Mouse (Mus musculus): ENCODE measurements around the gene Btf3l4. TPM values are rescaled to one million over a fixed set of nuclear protein-coding genes. Genes with fewer than 3 reads are reported as not detected.

The Btf3l4 gene
- 115 and 119 TPM in 2 replicates for total RNA-seq (2014; fragmentation: Nextera tagmentation)
- 62.1 and 88.3 TPM in 2 replicates for total RNA-seq (2017)
- polyA plus RNA-seq (2012): 8.8 and 9.8 TPM in 2 replicates

GRCm38 (mm10) chr4:108832916-108833827 lies at the start of gene Btf3l4:
TSS of gene Btf3l4 (minus strand) at chr4:108833614.
- Histone ChIP-seq H3K36me3 (replicated peaks) (peaks cover 31% of the 10 kb centered on the region), H3K4me1 (ENCODE audit: insufficient read depth, low read depth, low read length) (peaks cover 29% of the 10 kb centered on the region), H3K9me3 (replicated peaks) (no peaks in the 10 kb centered on the region), H3K27me3 (ENCODE audit: insufficient read depth, low read length) (no peaks in the 10 kb centered on the region), H3K4me3 (ENCODE audit: low read depth, low read length) (peak within 1 kb of the TSS; percentile 82)
- ATAC-seq (ENCODE audit: extremely low read depth, insufficient number of reproducible peaks, low FRiP score, poor library complexity, severe bottlenecking) (peak; percentile 81), DNase-seq (ENCODE audit: low spot score) (peak; percentile 79)
- no peak for TF ChIP-seq GATA2 (IDR thresholded peaks at IDR 0.05; ENCODE audit: borderline replicate concordance, low read depth, low read length)
- no peak for TF ChIP-seq TAL1 (conservative IDR thresholded peaks at IDR 0.05; ENCODE audit: low read depth, low read length)
- TF ChIP-seq POLR2AphosphoS5 (IDR thresholded peaks at IDR 0.05; ENCODE audit: insufficient replicate concordance, low read depth, low read length): no peak
- TF ChIP-seq CTCF (IDR thresholded peaks at IDR 0.05; ENCODE audit: low read depth, low read length): no peak
- no peak for TF ChIP-seq GATA1 (IDR thresholded peaks at IDR 0.05; ENCODE audit: borderline replicate concordance, low read length)

- no peak for TF ChIP-seq POLR2AphosphoS5 (IDR thresholded peaks at IDR 0.05; ENCODE audit: insufficient replicate concordance, low read depth, low read length)
- ATAC-seq (ENCODE audit: extremely low read depth, insufficient number of reproducible peaks, low FRiP score, poor library complexity, severe bottlenecking): no peak
- Histone ChIP-seq H3K4me3 (ENCODE audit: low read depth, low read length) (peak within 1 kb of the TSS; percentile 52; the same call in 1 of the 2 replicates), H3K4me1 (ENCODE audit: insufficient read depth, low read depth, low read length) (peaks cover 6% of the 10 kb centered on the region; the same call in 1 of the 2 replicates), H3K9me3 (replicated peaks) (no peaks in the 10 kb centered on the region), H3K27me3 (ENCODE audit: insufficient read depth, low read length) (peaks cover 34% of the 10 kb centered on the region), H3K36me3 (replicated peaks) (no peaks in the 10 kb centered on the region)
- DNase-seq (ENCODE audit: low spot score): no peak
Observed at GRCm38 (mm10) chr4:108878963-108879822, 45.8 kb upstream of the Btf3l4 start, which contains the start of gene Rab3b. TSS of gene Rab3b (plus strand) at chr4:108879063.

DNA sequence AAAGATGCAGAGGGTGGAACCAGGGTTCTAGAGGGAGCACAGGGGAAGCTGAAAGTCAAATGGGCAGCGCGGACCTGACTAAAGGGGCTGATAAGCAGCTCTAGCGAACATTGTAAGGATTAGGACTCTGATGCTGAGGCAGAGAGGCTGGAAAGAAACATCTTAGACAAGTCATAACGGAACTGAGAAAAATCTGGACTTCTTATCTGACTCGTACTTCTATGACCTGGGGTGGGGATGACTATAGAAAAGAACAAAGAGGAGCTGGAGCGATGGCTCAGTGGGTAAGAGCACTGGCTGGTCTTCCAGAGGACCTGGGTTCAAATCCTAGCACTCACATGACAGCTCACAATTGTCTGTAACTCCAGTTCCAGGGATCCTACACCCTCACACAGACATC lies 44.5 kb upstream of the Btf3l4 start:
- Histone ChIP-seq H3K4me1 (ENCODE audit: insufficient read depth, low read depth, low read length) (peaks cover 6% of the 10 kb centered on the region; the same call in 1 of the 2 replicates), H3K27me3 (ENCODE audit: insufficient read depth, low read length) (peaks cover 32% of the 10 kb centered on the region), H3K9me3 (replicated peaks) (no peaks in the 10 kb centered on the region), H3K4me3 (ENCODE audit: low read depth, low read length) (no peak overlapping the region), H3K36me3 (replicated peaks) (no peaks in the 10 kb centered on the region)
- no peak for DNase-seq (ENCODE audit: low spot score)
- no peak for ATAC-seq (ENCODE audit: extremely low read depth, insufficient number of reproducible peaks, low FRiP score, poor library complexity, severe bottlenecking)
- no peak for TF ChIP-seq TAL1 (conservative IDR thresholded peaks at IDR 0.05; ENCODE audit: low read depth, low read length)
- TF ChIP-seq GATA2 (IDR thresholded peaks at IDR 0.05; ENCODE audit: borderline replicate concordance, low read depth, low read length): no peak
- no peak for TF ChIP-seq GATA1 (IDR thresholded peaks at IDR 0.05; ENCODE audit: borderline replicate concordance, low read length)
- TF ChIP-seq POLR2AphosphoS5 (IDR thresholded peaks at IDR 0.05; ENCODE audit: insufficient replicate concordance, low read depth, low read length): no peak
- no peak for TF ChIP-seq CTCF (IDR thresholded peaks at IDR 0.05; ENCODE audit: low read depth, low read length)

DNA sequence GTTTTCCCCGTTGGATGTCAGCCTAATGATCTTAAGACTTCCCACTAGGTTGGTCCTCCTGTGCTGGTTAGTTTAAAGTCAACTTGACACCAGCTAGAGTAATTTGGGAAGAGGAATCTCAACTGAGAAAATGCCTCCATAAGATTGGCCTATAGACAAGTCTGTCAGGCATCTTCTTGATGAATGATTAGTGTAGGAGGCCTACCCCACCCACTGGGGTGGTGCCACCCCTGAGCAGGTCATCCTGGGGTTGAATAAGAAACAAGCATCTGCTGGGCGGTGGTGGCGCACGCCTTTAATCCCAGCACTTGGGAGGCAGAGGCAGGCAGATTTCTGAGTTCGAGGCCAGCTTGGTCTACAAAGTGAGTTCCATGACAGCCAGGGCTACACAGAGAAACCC lies 40.3 kb upstream of the Btf3l4 start:
- peaks cover 18% of the 10 kb centered on the region for H3K27me3 ChIP-seq (ENCODE audit: insufficient read depth, low read length)
- ATAC-seq (ENCODE audit: extremely low read depth, insufficient number of reproducible peaks, low FRiP score, poor library complexity, severe bottlenecking) (no peak), DNase-seq (ENCODE audit: low spot score) (no peak)
- no peaks in the 10 kb centered on the region for H3K36me3 ChIP-seq (replicated peaks)
- no peaks in the 10 kb centered on the region for H3K9me3 ChIP-seq (replicated peaks)
- peaks cover under 1% of the 10 kb centered on the region; the same call in 1 of the 2 replicates for H3K4me1 ChIP-seq (ENCODE audit: insufficient read depth, low read depth, low read length)
- TF ChIP-seq GATA1 (IDR thresholded peaks at IDR 0.05; ENCODE audit: borderline replicate concordance, low read length) (no peak), GATA2 (IDR thresholded peaks at IDR 0.05; ENCODE audit: borderline replicate concordance, low read depth, low read length) (no peak), POLR2AphosphoS5 (IDR thresholded peaks at IDR 0.05; ENCODE audit: insufficient replicate concordance, low read depth, low read length) (no peak), CTCF (IDR thresholded peaks at IDR 0.05; ENCODE audit: low read depth, low read length) (no peak), TAL1 (conservative IDR thresholded peaks at IDR 0.05; ENCODE audit: low read depth, low read length) (no peak)
- H3K4me3 ChIP-seq (ENCODE audit: low read depth, low read length): no peak overlapping the region

DNA sequence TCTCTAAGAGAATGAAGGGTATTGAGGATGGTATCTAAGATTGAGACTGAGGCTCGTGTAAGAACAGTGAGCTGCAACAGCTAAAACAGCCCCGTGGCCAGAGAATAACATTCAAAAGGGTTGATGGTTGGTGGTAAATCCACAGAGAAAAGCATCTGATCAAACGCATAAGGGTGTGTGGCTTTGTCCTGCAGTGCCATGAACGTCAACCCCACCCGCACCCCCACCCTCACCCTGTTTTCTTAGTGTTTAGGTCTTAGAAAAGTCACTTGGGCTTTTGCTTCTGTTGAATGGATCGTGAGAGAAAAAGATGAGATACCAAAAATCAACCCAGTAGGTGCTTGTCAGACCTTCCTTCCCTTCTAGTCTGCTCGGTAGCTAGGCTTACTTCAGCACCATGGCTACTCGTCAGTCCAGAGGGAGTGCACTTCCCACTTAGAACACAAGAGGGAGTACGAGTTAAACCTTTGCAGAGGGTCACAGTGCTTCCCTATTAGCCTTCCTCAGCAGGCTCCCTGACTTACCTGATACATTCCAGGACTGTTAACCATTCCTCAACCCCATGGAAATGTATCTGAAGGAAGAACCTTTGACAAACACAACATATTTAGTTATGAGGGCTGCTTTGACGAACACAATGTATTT lies 36.4 kb upstream of the Btf3l4 start:
- Histone ChIP-seq H3K9me3 (replicated peaks) (no peaks in the 10 kb centered on the region), H3K4me3 (ENCODE audit: low read depth, low read length) (no peak overlapping the region), H3K4me1 (ENCODE audit: insufficient read depth, low read depth, low read length) (peaks cover 18% of the 10 kb centered on the region), H3K27me3 (ENCODE audit: insufficient read depth, low read length) (peaks cover 4% of the 10 kb centered on the region; the same call in 1 of the 2 replicates), H3K36me3 (replicated peaks) (no peaks in the 10 kb centered on the region)
- ATAC-seq (ENCODE audit: extremely low read depth, insufficient number of reproducible peaks, low FRiP score, poor library complexity, severe bottlenecking): peak; percentile 34; the same call in 1 of the 2 replicates
- peak; percentile 64 for DNase-seq (ENCODE audit: low spot score)
- TF ChIP-seq CTCF (IDR thresholded peaks at IDR 0.05; ENCODE audit: low read depth, low read length) (peak; percentile 97), TAL1 (conservative IDR thresholded peaks at IDR 0.05; ENCODE audit: low read depth, low read length) (no peak)
